Mouse (Mus musculus) intestine, embryonic 16.5 days (tissue): ENCODE data around the gene Kbtbd13. TPM values are rescaled to one million over a fixed set of nuclear protein-coding genes. Genes with fewer than 3 reads are reported as not detected.

Experiments used
- ATAC-seq: fragments of 200-750 bp; cut with Nextera tagmentation; 2 replicates; pipeline ENCODE4 v1.8.0; 2017; ENCODE audit warnings: moderate TSS enrichment, moderate library complexity
- H3K27ac ChIP-seq: fragments of 300-500 bp; sonication (generic); 2 replicates; pipeline ENCODE4 v1.5.1; 2014; ENCODE audit warnings: mild to moderate bottlenecking, low read length
- H3K27me3 ChIP-seq: fragments of 300-500 bp; sonication (generic); replicated peaks from 2 replicates; pipeline ENCODE4 v1.6.1; 2014; ENCODE audit warnings: low read length, control low read depth, mixed read lengths; ENCODE audit not compliant: control insufficient read depth, insufficient read depth
- H3K36me3 ChIP-seq: fragments of 300-500 bp; sonication (generic); 2 replicates; pipeline ENCODE4 v1.6.1; 2014; ENCODE audit warnings: low read length, control low read depth; ENCODE audit not compliant: control insufficient read depth, insufficient read depth
- H3K4me1 ChIP-seq: fragments of 300-500 bp; sonication (generic); 2 replicates; pipeline ENCODE4 v1.6.1; 2014; ENCODE audit warnings: low read length, control low read depth, mixed read lengths; ENCODE audit not compliant: control insufficient read depth, insufficient read depth
- H3K4me2 ChIP-seq: fragments of 300-500 bp; sonication (generic); 2 replicates; pipeline ENCODE4 v1.6.1; 2014; ENCODE audit warnings: low read depth, low read length, control low read depth
- H3K4me3 ChIP-seq: fragments of 300-500 bp; sonication (generic); 2 replicates; pipeline ENCODE4 v1.5.1; 2014; ENCODE audit warnings: mild to moderate bottlenecking, low read length
- H3K9ac ChIP-seq: fragments of 300-500 bp; sonication (generic); 2 replicates; pipeline ENCODE4 v1.6.1; 2014; ENCODE audit warnings: low read depth, low read length
- H3K9me3 ChIP-seq: fragments of 300-500 bp; sonication (generic); 2 replicates; pipeline ENCODE4 v1.6.1; 2016; ENCODE audit warnings: low read length, control low read depth; ENCODE audit not compliant: control insufficient read depth
- WGBS: fragments of 180-500 bp; shearing (Covaris S2); extraction: QIAGEN DNeasy Blood & Tissue Kit; methylation state at CpG from one replicate; pipeline ENCODE4 v1.1.7; 2014; 5-methylcytosine and 5-hydroxymethylcytosine counted together
- polyA plus RNA-seq: library from polyadenylated mRNA; unstranded; fragments of >200 nt; fragmentation: Nextera tagmentation; extraction: Ambion mirVana; gene quantifications from 2 replicates; pipeline ENCODE4 v1.2.1, GENCODE M21; 2015

Kbtbd13 gene
- polyA plus RNA-seq, 1 experiment from 2014 or later = 2.5 TPM

- WGBS = 27% methylated on average over 8 of the region's 8 CpGs
- ATAC-seq = peak; percentile 49
Measured at GRCm38 (mm10) chr9:65386373-65387140, 4.9 kb downstream of the Kbtbd13 start.

GRCm38 (mm10) chr9:65384276-65384675 lies 7.2 kb downstream of the Kbtbd13 start:
- H3K9me3 ChIP-seq = no peaks in the 10 kb centered on the region
- H3K4me3 ChIP-seq = no peak overlapping the region
- H3K4me2 ChIP-seq = no peak overlapping the region
- H3K27ac ChIP-seq = no peak overlapping the region
- peaks cover 31% of the 10 kb centered on the region for H3K27me3 ChIP-seq
- 44% methylated on average over 3 of the region's 3 CpGs for WGBS
- H3K4me1 ChIP-seq = no peaks in the 10 kb centered on the region
- no peaks in the 10 kb centered on the region for H3K36me3 ChIP-seq
- no peak for ATAC-seq
- no peak overlapping the region for H3K9ac ChIP-seq

More at GRCm38 (mm10) chr9:65386373-65387140, 4.9 kb downstream of the Kbtbd13 start:
- Histone ChIP-seq H3K4me3 (no peak overlapping the region), H3K9me3 (no peaks in the 10 kb centered on the region; the same call in 1 of the 2 replicates), H3K4me1 (peaks cover 6% of the 10 kb centered on the region; the same call in 1 of the 2 replicates), H3K27me3 (peaks cover 47% of the 10 kb centered on the region), H3K27ac (no peak overlapping the region), H3K36me3 (no peaks in the 10 kb centered on the region), H3K9ac (no peak overlapping the region), H3K4me2 (no peak overlapping the region)

- no peak overlapping the region for H3K27ac ChIP-seq
- H3K36me3 ChIP-seq = no peaks in the 10 kb centered on the region
- H3K4me1 ChIP-seq = no peaks in the 10 kb centered on the region
- no peak overlapping the region for H3K4me2 ChIP-seq
- 53% methylated on average over 3 of the region's 3 CpGs for WGBS
- peaks cover 24% of the 10 kb centered on the region for H3K27me3 ChIP-seq
- H3K4me3 ChIP-seq = no peak overlapping the region
- no peak for ATAC-seq
- H3K9me3 ChIP-seq = no peaks in the 10 kb centered on the region
- H3K9ac ChIP-seq = no peak overlapping the region
Measured at GRCm38 (mm10) chr9:65382751-65383097, 8.7 kb downstream of the Kbtbd13 start.

- Histone ChIP-seq H3K4me3 (no peak overlapping the region), H3K27ac (no peak overlapping the region), H3K4me1 (no peaks in the 10 kb centered on the region), H3K27me3 (peaks cover 20% of the 10 kb centered on the region), H3K4me2 (no peak overlapping the region), H3K9me3 (no peaks in the 10 kb centered on the region), H3K9ac (no peak overlapping the region), H3K36me3 (no peaks in the 10 kb centered on the region)
- 79% methylated on average over 6 of the region's 6 CpGs for WGBS
- no peak for ATAC-seq
Measured at GRCm38 (mm10) chr9:65382031-65382750, 9.3 kb downstream of the Kbtbd13 start.

GRCm38 (mm10) chr9:65381017-65381590 lies 10.3 kb downstream of the Kbtbd13 start:
- 71% methylated on average over 4 of the region's 4 CpGs for WGBS
- peaks cover 25% of the 10 kb centered on the region for H3K27me3 ChIP-seq

GRCm38 (mm10) chr9:65375163-65375934 lies 16.1 kb downstream of the Kbtbd13 start:
- Histone ChIP-seq H3K4me1 (no peaks in the 10 kb centered on the region), H3K9me3 (no peaks in the 10 kb centered on the region), H3K4me2 (no peak overlapping the region), H3K27me3 (peaks cover 15% of the 10 kb centered on the region; the same call in 1 of the 2 replicates), H3K36me3 (no peaks in the 10 kb centered on the region), H3K4me3 (no peak overlapping the region), H3K27ac (no peak overlapping the region), H3K9ac (no peak overlapping the region)
- 84% methylated on average over 9 of the region's 9 CpGs for WGBS
- ATAC-seq = no peak

More at GRCm38 (mm10) chr9:65381017-65381590, 10.3 kb downstream of the Kbtbd13 start:
- ATAC-seq = no peak
- Histone ChIP-seq H3K27ac (no peak overlapping the region), H3K9me3 (no peaks in the 10 kb centered on the region), H3K4me1 (no peaks in the 10 kb centered on the region), H3K4me2 (no peak overlapping the region), H3K4me3 (no peak overlapping the region), H3K36me3 (no peaks in the 10 kb centered on the region), H3K9ac (no peak overlapping the region)

- no peaks in the 10 kb centered on the region for H3K9me3 ChIP-seq
- no peak for ATAC-seq
Measured at GRCm38 (mm10) chr9:65374468-65375162, 16.8 kb downstream of the Kbtbd13 start.

GRCm38 (mm10) chr9:65372449-65372848 lies 19.0 kb downstream of the Kbtbd13 start:
- no peak for ATAC-seq
- no peaks in the 10 kb centered on the region for H3K36me3 ChIP-seq
- no peak overlapping the region for H3K27ac ChIP-seq
- no peak overlapping the region for H3K4me3 ChIP-seq
- H3K27me3 ChIP-seq = peaks cover 4% of the 10 kb centered on the region; the same call in 1 of the 2 replicates
- 69% methylated on average over 4 of the region's 4 CpGs for WGBS
- H3K4me2 ChIP-seq = no peak overlapping the region
- H3K9ac ChIP-seq = no peak overlapping the region
- H3K9me3 ChIP-seq = no peaks in the 10 kb centered on the region
- H3K4me1 ChIP-seq = no peaks in the 10 kb centered on the region

More at GRCm38 (mm10) chr9:65374468-65375162, 16.8 kb downstream of the Kbtbd13 start:
- Histone ChIP-seq H3K27ac (no peak overlapping the region), H3K27me3 (peaks cover 10% of the 10 kb centered on the region; the same call in 1 of the 2 replicates), H3K4me2 (no peak overlapping the region), H3K9ac (no peak overlapping the region), H3K4me3 (no peak overlapping the region), H3K36me3 (no peaks in the 10 kb centered on the region), H3K4me1 (no peaks in the 10 kb centered on the region)
- 75% methylated on average over 5 of the region's 5 CpGs for WGBS
